Mouse (Mus musculus) ES-E14 (cell line): ENCODE results near the gene Commd4. TPM values are rescaled to one million over a fixed set of nuclear protein-coding genes. Genes with fewer than 3 reads are reported as not detected.

Experiments
- DNase-seq: peaks from one replicate; pipeline ENCODE4 v3.0.0-alpha.2; 2013; ENCODE audit warnings: low read depth, low spot score
- H3K27ac ChIP-seq: 2 replicates; pipeline ENCODE4 v1.5.1; 2012; ENCODE audit warnings: low read depth, mild to moderate bottlenecking, low read length, moderate library complexity, mixed read lengths; ENCODE audit not compliant: poor library complexity, insufficient read depth, severe bottlenecking
- H3K36me3 ChIP-seq: 2 replicates; pipeline ENCODE4 v1.6.1; 2012; ENCODE audit warnings: mild to moderate bottlenecking, low read length, moderate library complexity, mixed read lengths; ENCODE audit not compliant: control insufficient read depth, poor library complexity, insufficient read depth, severe bottlenecking
- H3K4me1 ChIP-seq, 2 experiments: fragments of 150-350 bp in 1 of 2; sonication (generic) in 1 of 2; 2 replicates each; pipeline ENCODE4 v1.6.1; 2012; ENCODE audit warnings: low read length in 2 of 2, mild to moderate bottlenecking in 1 of 2, mixed read lengths in 1 of 2; ENCODE audit not compliant: control insufficient read depth in 2 of 2, insufficient read depth in 2 of 2, poor library complexity in 1 of 2
- H3K4me3 ChIP-seq, 2 experiments: fragments of 150-350 bp in 1 of 2; sonication (generic) in 1 of 2; 2 replicates each; pipeline ENCODE4 v1.5.1; 2012; ENCODE audit warnings: low read length in 2 of 2, low read depth in 1 of 2, mild to moderate bottlenecking in 1 of 2, mixed read lengths in 1 of 2; ENCODE audit not compliant: insufficient read depth in 1 of 2, poor library complexity in 1 of 2, severe bottlenecking in 1 of 2
- H3K9ac ChIP-seq: 2 replicates; pipeline ENCODE4 v1.6.1; 2012; ENCODE audit warnings: low read depth, mild to moderate bottlenecking, low read length, mixed read lengths; ENCODE audit not compliant: poor library complexity, insufficient read depth, severe bottlenecking
- H3K9me3 ChIP-seq: fragments of 150-350 bp; sonication (generic); 2 replicates; pipeline ENCODE4 v1.6.1; 2012; ENCODE audit warnings: low read depth, mild to moderate bottlenecking, low read length; ENCODE audit not compliant: control insufficient read depth, insufficient read depth
- CHD2 ChIP-seq: IDR thresholded peaks from 2 replicates; pipeline ENCODE4 v1.6.1; 2014; ENCODE audit warnings: mild to moderate bottlenecking, low read depth, low read length, inconsistent platforms
- HCFC1 ChIP-seq: IDR thresholded peaks from 2 replicates; pipeline ENCODE4 v1.6.1; 2012; ENCODE audit warnings: low read length, inconsistent platforms, borderline replicate concordance; ENCODE audit not compliant: insufficient read depth
- MAFK ChIP-seq: IDR thresholded peaks from 2 replicates; pipeline ENCODE4 v1.6.1; 2014; ENCODE audit warnings: mild to moderate bottlenecking, low read depth, low read length, inconsistent platforms; ENCODE audit not compliant: insufficient read depth
- ZC3H11A ChIP-seq: IDR thresholded peaks from 2 replicates; pipeline ENCODE4 v1.6.1; 2012; ENCODE audit warnings: low read depth, mild to moderate bottlenecking, inconsistent platforms, low read length, borderline replicate concordance
- ZNF384 ChIP-seq: IDR thresholded peaks from 2 replicates; pipeline ENCODE4 v1.6.1; 2012; ENCODE audit warnings: low read depth, low read length, inconsistent platforms
- in situ Hi-C, 2 experiments: fragments of 600-800 bp; cut with MboI; formaldehyde crosslinking; loops; one replicate each; pipeline ENCODE4 v1.15.1; 2025; ENCODE audit warnings: low sequenced_read_pairs in 2 of 2, inconsistent platforms in 1 of 2; ENCODE audit not compliant: unreplicated experiment in 2 of 2
- total RNA-seq: library from RNA; depleted of rRNA; stranded (reverse); fragments of 300-350 nt; gene quantifications from 2 replicates; pipeline ENCODE4 v1.2.3, GENCODE M21; 2012

Commd4 gene
- total RNA-seq, 1 experiment: 116 TPM

DNA sequence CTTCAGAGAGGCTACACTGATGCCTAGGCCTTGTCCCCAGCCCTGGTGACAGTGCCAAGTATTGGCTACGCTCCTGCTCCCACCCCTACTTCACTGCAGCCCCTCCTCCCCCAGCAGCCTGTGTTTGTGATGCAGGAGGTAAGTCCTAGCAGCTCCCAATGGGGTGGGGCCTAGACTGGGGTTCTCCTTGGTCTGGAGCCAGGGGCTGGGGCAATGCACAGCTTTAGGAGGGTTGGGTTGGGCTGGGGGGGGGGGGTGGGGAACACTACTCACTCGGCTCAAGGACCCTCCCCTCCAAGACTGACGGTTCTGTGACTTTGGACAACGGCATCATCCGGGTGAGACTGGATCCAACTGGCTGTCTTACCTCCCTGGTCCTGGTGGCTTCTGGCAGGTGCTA is 18.6 kb downstream of the Commd4 start:
- no peak overlapping the region for H3K9ac ChIP-seq
- H3K4me3 ChIP-seq: no peak overlapping the region
- peaks cover 0 to 3% of the 10 kb centered on the region in 2 experiments; a peak in 1 of 4 replicates for H3K4me1 ChIP-seq
- H3K27ac ChIP-seq: no peak overlapping the region
- peaks cover 68% of the 10 kb centered on the region for H3K36me3 ChIP-seq
- TF ChIP-seq CHD2: no peak
- no peak for TF ChIP-seq HCFC1
- H3K9me3 ChIP-seq: no peaks in the 10 kb centered on the region
- no peak for DNase-seq
- in situ Hi-C loops: no loop called here

GRCm38 (mm10) chr9:57139110-57139509 is 19.0 kb downstream of the Commd4 start:
- Histone ChIP-seq H3K27ac (no peak overlapping the region), H3K36me3 (peaks cover 68% of the 10 kb centered on the region), H3K9me3 (no peaks in the 10 kb centered on the region), H3K9ac (no peak overlapping the region), H3K4me3 (no peak overlapping the region), H3K4me1 (peaks cover 0 to 3% of the 10 kb centered on the region in 2 experiments; a peak in 1 of 4 replicates)
- no peak for DNase-seq
- TF ChIP-seq ZC3H11A: no peak
- no peak for TF ChIP-seq HCFC1
- TF ChIP-seq ZNF384: no peak
- no peak for TF ChIP-seq MAFK
- in situ Hi-C loops: no loop called here

DNA sequence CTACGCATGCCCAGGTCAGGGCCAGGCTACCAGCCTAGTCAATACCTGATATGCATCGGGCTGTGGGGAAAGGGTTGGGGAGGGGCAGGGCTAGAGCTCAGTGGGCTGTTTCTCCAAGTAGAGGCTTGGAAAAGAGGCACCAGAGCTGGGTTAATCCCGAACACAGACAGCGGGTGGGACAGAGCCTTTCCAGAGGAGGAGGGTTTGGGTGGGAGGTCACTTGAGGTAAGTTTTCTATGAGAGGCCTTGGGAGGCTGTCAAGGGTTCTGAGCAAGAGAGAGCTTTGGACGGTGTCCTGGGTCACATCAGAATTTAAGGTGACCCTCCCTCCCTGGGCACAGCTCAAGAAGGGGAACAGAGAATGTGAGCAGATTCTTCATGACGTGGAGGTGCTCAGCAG is 19.6 kb downstream of the Commd4 start:
- no peak overlapping the region for H3K27ac ChIP-seq
- no peak overlapping the region for H3K4me3 ChIP-seq
- no peak for TF ChIP-seq MAFK
- H3K4me1 ChIP-seq: peaks cover 0 to 3% of the 10 kb centered on the region in 2 experiments; a peak in 1 of 4 replicates
- no peak for DNase-seq
- H3K9me3 ChIP-seq: no peaks in the 10 kb centered on the region
- in situ Hi-C loops: no loop called here
- H3K9ac ChIP-seq: no peak overlapping the region
- H3K36me3 ChIP-seq: peaks cover 68% of the 10 kb centered on the region

GRCm38 (mm10) chr9:57137777-57138176 is 20.4 kb downstream of the Commd4 start:
- TF ChIP-seq ZC3H11A (no peak), HCFC1 (no peak), ZNF384 (no peak), MAFK (no peak), CHD2 (no peak)
- H3K36me3 ChIP-seq: peaks cover 62% of the 10 kb centered on the region
- no peak for DNase-seq
- H3K4me1 ChIP-seq: peaks cover 0 to 3% of the 10 kb centered on the region in 2 experiments; a peak in 1 of 4 replicates
- no peak overlapping the region for H3K4me3 ChIP-seq
- H3K9ac ChIP-seq: no peak overlapping the region
- no peaks in the 10 kb centered on the region for H3K9me3 ChIP-seq
- in situ Hi-C loops: no loop called here
- H3K27ac ChIP-seq: no peak overlapping the region

GRCm38 (mm10) chr9:57137246-57137645 is 20.9 kb downstream of the Commd4 start:
- Histone ChIP-seq H3K4me3 (no peak overlapping the region), H3K36me3 (peaks cover 59% of the 10 kb centered on the region), H3K9me3 (no peaks in the 10 kb centered on the region), H3K4me1 (peaks cover 0 to 3% of the 10 kb centered on the region in 2 experiments; a peak in 1 of 4 replicates), H3K9ac (no peak overlapping the region), H3K27ac (no peak overlapping the region)
- no peak for DNase-seq
- TF ChIP-seq ZNF384: no peak
- TF ChIP-seq ZC3H11A: no peak
- TF ChIP-seq CHD2: no peak
- TF ChIP-seq HCFC1: no peak
- no peak for TF ChIP-seq MAFK
- in situ Hi-C loops: no loop called here
